Mouse (Mus musculus): ENCODE data around the gene Inhbc.
A peak's percentile ranks its signal among the peaks of the same experiment; 100 is the strongest.

The Inhbc gene

GRCm38 (mm10) chr10:127369834-127370820 is at the start of gene Inhbc:
Gene Inhbc, minus strand, starts transcription at chr10:127370431.
- no peak for DNase-seq

- DNase-seq = no peak
Measured at GRCm38 (mm10) chr10:127414141-127414540, 43.9 kb upstream of the Inhbc start.

GRCm38 (mm10) chr10:127413585-127413984 is 43.4 kb upstream of the Inhbc start:
- DNase-seq = no peak

GRCm38 (mm10) chr10:127412776-127413175 is 42.5 kb upstream of the Inhbc start:
- no peak for DNase-seq

- no peak for DNase-seq
Measured at GRCm38 (mm10) chr10:127412101-127412500, 41.9 kb upstream of the Inhbc start.

- DNase-seq = no peak
Measured at GRCm38 (mm10) chr10:127407391-127407790, 37.2 kb upstream of the Inhbc start.

- DNase-seq = no peak
Measured at GRCm38 (mm10) chr10:127404701-127405100, 34.5 kb upstream of the Inhbc start.

- DNase-seq = no peak
Measured at GRCm38 (mm10) chr10:127391774-127392173, 21.5 kb upstream of the Inhbc start.

GRCm38 (mm10) chr10:127381743-127382134 is 11.5 kb upstream of the Inhbc start:
- DNase-seq = no peak

GRCm38 (mm10) chr10:127380767-127381742 is 10.8 kb upstream of the Inhbc start:
- peak; percentile 37 to 62 for DNase-seq

- DNase-seq = peak; percentile 91 to 96
Measured at GRCm38 (mm10) chr10:127380251-127380691, 10.0 kb upstream of the Inhbc start, which contains the start of gene R3hdm2. Gene R3hdm2, plus strand, starts transcription at chr10:127380327.

GRCm38 (mm10) chr10:127379654-127380053 is 9.4 kb upstream of the Inhbc start:
- DNase-seq = no peak

GRCm38 (mm10) chr10:127377700-127378099 is 7.5 kb upstream of the Inhbc start:
- DNase-seq = no peak

- no peak for DNase-seq
Measured at GRCm38 (mm10) chr10:127371023-127371422, 792 bp upstream of the Inhbc start.

GRCm38 (mm10) chr10:127368273-127368672 is 2.0 kb downstream of the Inhbc start:
- no peak for DNase-seq

GRCm38 (mm10) chr10:127367116-127367515 is 3.1 kb downstream of the Inhbc start:
- no peak for DNase-seq

GRCm38 (mm10) chr10:127360714-127361113 is 9.5 kb downstream of the Inhbc start:
- DNase-seq = no peak

GRCm38 (mm10) chr10:127355336-127355735 is 14.9 kb downstream of the Inhbc start:
- DNase-seq = no peak

GRCm38 (mm10) chr10:127353909-127354895 is 16.0 kb downstream of the Inhbc start, which contains the start of gene Inhbe:
Gene Inhbe, minus strand, starts transcription at chr10:127354411.
- DNase-seq = peak; percentile 58 to 70

GRCm38 (mm10) chr10:127352766-127353165 is 17.5 kb downstream of the Inhbc start:
- no peak for DNase-seq

GRCm38 (mm10) chr10:127352187-127352586 is 18.0 kb downstream of the Inhbc start:
- no peak for DNase-seq

GRCm38 (mm10) chr10:127351719-127352118 is 18.5 kb downstream of the Inhbc start:
- DNase-seq = no peak
